Mouse (Mus musculus) lung, adult 18-20 months (tissue): ENCODE data around the gene Prph.

Experiments used
- DNase-seq, 2 experiments: peaks; one replicate each; pipeline ENCODE4 v3.0.0; 2022; ENCODE audit warnings: mixed read lengths in 2 of 2

Prph gene

DNA sequence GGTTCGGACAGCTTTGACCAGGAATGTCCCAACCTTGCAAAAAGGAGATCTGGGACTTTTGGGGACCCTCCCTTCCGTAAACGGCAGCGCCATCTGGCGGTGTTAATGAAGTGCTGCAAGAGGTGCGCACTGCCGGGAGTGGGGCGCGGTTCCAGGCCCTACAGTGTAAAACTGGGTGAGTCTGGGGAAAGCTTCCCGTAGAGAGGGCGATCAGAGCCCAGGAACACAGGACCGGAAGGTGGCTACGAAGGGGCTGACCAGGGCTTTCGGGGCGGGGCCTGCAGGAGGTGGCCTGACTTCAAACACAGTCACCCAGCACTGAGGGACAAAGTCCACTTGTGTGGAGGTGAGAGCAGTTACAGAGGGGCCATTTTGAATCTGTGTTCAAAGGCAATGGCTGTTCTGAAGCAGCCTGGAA lies 44.2 kb downstream of the Prph start:
- peak; percentile 77 to 82 for DNase-seq

- DNase-seq, result no peak
These were observed 45.0 kb downstream of the Prph start for GRCm38 (mm10) chr15:99099984-99100383.

- DNase-seq, result no peak
These were observed 50.3 kb downstream of the Prph start for GRCm38 (mm10) chr15:99105238-99105637.

GRCm38 (mm10) chr15:99107866-99108265 lies 52.9 kb downstream of the Prph start:
- DNase-seq, result no peak
